Comparison of ENCODE assay signal across 8 mouse cellular contexts in the genomic region with DNA sequence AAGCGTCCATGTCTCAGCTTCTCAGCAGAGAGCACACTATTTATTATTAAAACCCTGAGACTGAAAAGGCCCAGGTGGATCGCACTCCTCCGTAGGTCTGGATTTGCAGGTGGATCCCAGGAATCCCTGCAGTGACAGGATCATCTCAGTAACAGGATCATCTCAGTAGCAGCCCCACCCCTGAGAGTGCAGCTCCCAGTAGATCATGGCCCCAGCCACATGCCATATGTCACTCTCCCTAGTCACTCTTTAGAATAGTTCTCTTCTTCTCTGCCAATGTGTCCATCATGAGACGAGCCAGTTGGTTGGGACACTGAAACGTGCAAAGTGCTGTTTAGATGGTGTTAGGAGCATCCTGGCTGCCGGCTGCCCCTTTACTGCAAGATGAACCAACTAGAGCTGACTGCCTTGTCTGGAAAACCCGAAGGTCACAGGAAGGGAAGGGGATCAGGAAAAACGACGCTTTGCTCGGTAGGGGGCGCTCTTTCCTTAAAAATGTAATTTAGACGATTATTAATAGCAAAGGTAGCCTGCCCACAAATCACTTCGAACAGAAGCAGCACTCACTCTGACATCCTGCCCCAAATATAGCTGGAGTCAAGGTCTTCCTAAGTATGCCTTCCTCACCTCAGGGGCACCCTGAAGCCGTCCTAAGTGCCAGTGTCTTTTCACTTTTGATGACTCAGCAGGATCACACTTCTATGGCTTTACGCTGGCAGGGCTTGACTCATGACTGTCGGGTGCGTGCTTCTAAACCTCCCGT. TPM values are rescaled to one million over a fixed set of nuclear protein-coding genes. Genes with fewer than 3 reads are reported as not detected.
DNase-seq lines count a peak whose midpoint lies in the region; ATAC-seq lines count a peak whose summit lies in the region.

No protein-coding gene starts in this region.

- H3K27me3 ChIP-seq in intestine, embryonic 14.5 days (replicated peaks; ENCODE audit: control insufficient read depth, insufficient read depth, low read length): no peaks in the 10 kb centered on the region
- peaks cover 16% of the 10 kb centered on the region for H3K27me3 ChIP-seq in megakaryocyte, embryonic 14.5 days (replicated peaks)

- H3K9ac ChIP-seq in intestine, embryonic 14.5 days (ENCODE audit: low read length): no peak overlapping the region

- ATAC-seq in intestine, embryonic 14.5 days (replicated peaks; ENCODE audit: low FRiP score, low TSS enrichment, low read depth): 0 out of 2 replicates have a peak, but pooled peaks have one; percentile 14

- H3K9me3 ChIP-seq in intestine, embryonic 14.5 days (ENCODE audit: control insufficient read depth, low read length): no peaks in the 10 kb centered on the region
- H3K9me3 ChIP-seq in megakaryocyte, embryonic 14.5 days: no peaks in the 10 kb centered on the region

- 0 out of 2 replicates have a peak overlapping the region, but pooled peaks have one; percentile 13 for H3K4me2 ChIP-seq in intestine, embryonic 14.5 days (ENCODE audit: low read length)

- intact Hi-C loops in left cerebral cortex, postnatal 10 days (cut with DNase I): loop anchor here (5.0 kb wide), 2 partner anchors 474 to 724 kb away; no protein-coding TSS in a partner anchor

- H3K4me3 ChIP-seq in intestine, embryonic 14.5 days (ENCODE audit: low read depth, low read length): no peak overlapping the region
- H3K4me3 ChIP-seq in megakaryocyte, embryonic 14.5 days (replicated peaks): peak overlapping the region; percentile 76

- 25% methylated on average over 18 of the region's 18 CpGs for WGBS in intestine, embryonic 14.5 days

- DNase-seq in adrenal gland, adult 18-20 months (ENCODE audit: low spot score in 2 of 2): peak; percentile 83 to 88
- DNase-seq in embryo, embryonic 10.5 days (ENCODE audit: low spot score): peak; percentile 95
- peak; percentile 65 to 79 for DNase-seq in gastrocnemius, postnatal 4 days (ENCODE audit: low spot score in 2 of 2)
- DNase-seq in intestine, embryonic 14.5 days (ENCODE audit: low spot score): peak; percentile 95
- DNase-seq in left cerebral cortex, postnatal 10 days (ENCODE audit: extremely low spot score in 1 of 2, low spot score in 2 of 2): peak; percentile 51 to 76
- DNase-seq in right cerebral cortex, adult 2 months (ENCODE audit: low spot score in 2 of 2): peak; percentile 74 to 76
- peak; percentile 85 for DNase-seq in urinary bladder, postnatal 14 days (ENCODE audit: low spot score)

- peak overlapping the region; percentile 2; the same call in 1 of the 2 replicates for H3K27ac ChIP-seq in intestine, embryonic 14.5 days (ENCODE audit: low read depth)

- H3K36me3 ChIP-seq in intestine, embryonic 14.5 days (ENCODE audit: control insufficient read depth, insufficient read depth, low read length): no peaks in the 10 kb centered on the region
- H3K36me3 ChIP-seq in megakaryocyte, embryonic 14.5 days (replicated peaks; ENCODE audit: low read length): peaks cover 2% of the 10 kb centered on the region

- H3K4me1 ChIP-seq in intestine, embryonic 14.5 days (replicated peaks; ENCODE audit: control insufficient read depth, insufficient read depth, low read length): peaks cover 47% of the 10 kb centered on the region
- H3K4me1 ChIP-seq in megakaryocyte, embryonic 14.5 days: peaks cover 39% of the 10 kb centered on the region

RNA-seq across cellular contexts. Expression of a gene that starts 20.8 kb away (rescaled TPM):
- 10 to 100 TPM; 38.2 to 42.7 TPM for total RNA-seq in adrenal gland, adult 18-20 months (2021)
- total RNA-seq in gastrocnemius, postnatal 4 days (2021): 10 to 100 TPM; 21.2 to 22.6 TPM
- polyA plus RNA-seq in intestine, embryonic 14.5 days (2014; fragmentation: Nextera tagmentation; extraction: Ambion mirVana): 30.4 and 33.1 TPM in 2 replicates
- total RNA-seq in left cerebral cortex, postnatal 10 days (2021): 10 to 100 TPM; 11.0 to 12.0 TPM
- polyA plus RNA-seq in megakaryocyte, embryonic 14.5 days (2012; ENCODE audit: insufficient read depth, low replicate concordance): 5.7 TPM in 1 of 2 replicates, not detected in the other
